Mouse (Mus musculus) midbrain, embryonic 16.5 days (tissue): ENCODE measurements around the gene Tom1l1. TPM values are rescaled to one million over a fixed set of nuclear protein-coding genes. Genes with fewer than 3 reads are reported as not detected.

Experiments used
- ATAC-seq: fragments of 200-750 bp; cut with Nextera tagmentation; 2 replicates; pipeline ENCODE4 v1.8.0; 2017; ENCODE audit warnings: moderate TSS enrichment
- H3K27ac ChIP-seq: fragments of 300-500 bp; sonication (generic); 2 replicates; pipeline ENCODE4 v1.5.1; 2014; ENCODE audit warnings: mild to moderate bottlenecking, low read length, mixed read lengths
- H3K27me3 ChIP-seq: fragments of 300-500 bp; sonication (generic); 2 replicates; pipeline ENCODE4 v1.6.1; 2014; ENCODE audit warnings: low read depth, low read length, mixed read lengths; ENCODE audit not compliant: control insufficient read depth, insufficient read depth
- H3K36me3 ChIP-seq: fragments of 300-500 bp; sonication (generic); 2 replicates; pipeline ENCODE4 v1.6.1; 2014; ENCODE audit warnings: mild to moderate bottlenecking, low read length, moderate library complexity, mixed read lengths; ENCODE audit not compliant: control insufficient read depth, insufficient read depth
- H3K4me1 ChIP-seq: fragments of 300-500 bp; sonication (generic); 2 replicates; pipeline ENCODE4 v1.6.1; 2014; ENCODE audit warnings: mild to moderate bottlenecking, low read length, mixed read lengths; ENCODE audit not compliant: control insufficient read depth, insufficient read depth
- H3K4me2 ChIP-seq: fragments of 300-500 bp; sonication (generic); 2 replicates; pipeline ENCODE4 v1.6.1; 2014; ENCODE audit warnings: mild to moderate bottlenecking, low read length, mixed read lengths
- H3K4me3 ChIP-seq: fragments of 300-500 bp; sonication (generic); 2 replicates; pipeline ENCODE4 v1.5.1; 2014; ENCODE audit warnings: low read depth, mild to moderate bottlenecking, low read length, moderate library complexity, mixed read lengths
- H3K9ac ChIP-seq: fragments of 300-500 bp; sonication (generic); 2 replicates; pipeline ENCODE4 v1.6.1; 2014; ENCODE audit warnings: low read depth, low read length, mixed read lengths
- H3K9me3 ChIP-seq: fragments of 300-500 bp; sonication (generic); replicated peaks from 2 replicates; pipeline ENCODE4 v1.6.1; 2014; ENCODE audit warnings: mild to moderate bottlenecking, low read length, mixed read lengths; ENCODE audit not compliant: control insufficient read depth, poor library complexity, severe bottlenecking
- WGBS: fragments of 180-500 bp; shearing (Covaris S2); extraction: QIAGEN DNeasy Blood & Tissue Kit; methylation state at CpG from one replicate; pipeline ENCODE4 v1.1.7; 2014; 5-methylcytosine and 5-hydroxymethylcytosine counted together
- polyA plus RNA-seq: library from polyadenylated mRNA; unstranded; fragments of >200 nt; fragmentation: Nextera tagmentation; extraction: Ambion mirVana; gene quantifications from 2 replicates; pipeline ENCODE4 v1.2.1, GENCODE M21; 2015

The Tom1l1 gene
- polyA plus RNA-seq, 1 experiment from 2014 or later: 19.8 TPM

DNA sequence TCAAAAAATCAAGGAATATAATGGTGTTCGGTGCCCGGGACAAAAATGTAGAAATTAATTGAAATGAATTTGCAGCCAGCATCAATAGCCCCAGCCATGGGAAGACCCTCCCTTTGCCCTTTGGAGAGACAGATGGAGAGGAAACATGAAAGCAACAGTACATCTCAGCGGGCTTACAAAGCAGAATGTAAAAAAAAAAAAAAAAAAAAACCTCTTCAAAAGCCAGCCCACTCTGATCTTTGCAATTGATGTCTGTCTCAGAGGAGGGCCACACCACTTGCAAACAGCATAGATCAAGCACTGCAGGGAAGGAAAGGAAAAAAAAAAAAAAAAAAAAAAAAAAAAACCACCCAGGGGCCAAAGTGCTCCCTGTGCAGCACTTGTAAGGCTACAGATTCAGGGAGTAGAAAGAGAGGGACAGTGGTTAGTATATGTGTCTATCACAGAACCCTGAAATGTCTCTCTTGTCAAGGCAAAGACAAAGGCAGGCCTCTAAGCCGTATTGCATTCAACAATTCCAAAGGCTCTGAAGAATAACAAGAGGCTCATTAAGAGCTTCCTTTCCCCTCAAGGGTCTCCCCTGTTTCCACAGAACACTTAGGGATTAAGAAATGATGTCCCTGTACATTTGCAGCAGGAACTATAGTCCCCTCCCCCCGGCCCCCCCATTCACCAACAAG, 24.4 kb downstream of the Tom1l1 start:
- Histone ChIP-seq H3K4me1 (peaks cover 16% of the 10 kb centered on the region), H3K4me3 (no peak overlapping the region), H3K36me3 (no peaks in the 10 kb centered on the region), H3K9me3 (no peaks in the 10 kb centered on the region), H3K27me3 (no peaks in the 10 kb centered on the region), H3K4me2 (no peak overlapping the region), H3K9ac (no peak overlapping the region), H3K27ac (peak overlapping the region; percentile 70)
- ATAC-seq: peak; percentile 82
- 14% methylated on average over 5 of the region's 5 CpGs for WGBS

DNA sequence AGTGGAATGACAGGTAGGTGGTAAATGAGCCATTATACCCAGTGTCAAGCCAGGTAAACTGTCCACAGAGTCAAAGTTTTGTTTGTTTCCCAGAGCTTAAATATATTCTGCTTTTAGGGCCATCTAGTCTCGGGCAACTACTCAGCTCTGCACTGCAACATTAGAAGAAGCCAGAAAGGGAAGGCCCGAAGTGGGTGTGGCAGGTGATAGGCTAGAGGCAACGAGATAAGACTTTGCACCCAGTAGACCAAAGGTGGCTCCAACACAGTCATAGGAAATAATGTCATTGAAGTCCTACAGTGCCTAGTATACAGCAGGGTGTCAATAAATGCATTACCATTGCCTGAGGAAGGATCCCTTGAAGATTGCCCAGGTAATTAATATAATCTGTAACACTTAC, 25.1 kb downstream of the Tom1l1 start:
- no peak overlapping the region for H3K9ac ChIP-seq
- H3K27ac ChIP-seq: peak overlapping the region; percentile 38; the same call in 1 of the 2 replicates
- H3K4me2 ChIP-seq: no peak overlapping the region
- H3K9me3 ChIP-seq: no peaks in the 10 kb centered on the region
- no peaks in the 10 kb centered on the region for H3K36me3 ChIP-seq
- no peak overlapping the region for H3K4me3 ChIP-seq
- 77% methylated on average over 3 of the region's 3 CpGs for WGBS
- no peak for ATAC-seq
- H3K27me3 ChIP-seq: no peaks in the 10 kb centered on the region
- peaks cover 16% of the 10 kb centered on the region for H3K4me1 ChIP-seq

DNA sequence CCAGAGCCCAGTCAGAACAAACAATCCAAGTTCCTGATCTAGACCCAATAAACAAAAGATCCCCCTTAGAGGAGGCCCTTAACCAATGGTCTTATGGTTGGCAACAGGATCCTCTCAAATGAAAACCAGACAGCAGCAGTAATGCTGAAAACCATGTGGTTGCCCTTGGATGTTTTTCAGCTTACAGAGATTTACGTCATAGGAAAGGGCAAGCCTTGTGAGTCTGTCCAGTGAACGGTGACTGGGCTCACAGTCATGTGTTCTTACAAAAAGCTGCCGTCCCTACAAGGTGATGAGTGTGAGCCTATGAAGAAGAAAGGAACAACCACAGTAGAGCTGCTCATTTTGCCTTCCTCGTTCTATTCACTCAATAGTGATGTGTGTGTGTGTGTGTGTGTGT, 27.5 kb downstream of the Tom1l1 start:
- no peak overlapping the region for H3K4me2 ChIP-seq
- peaks cover 16% of the 10 kb centered on the region for H3K4me1 ChIP-seq
- 89% methylated on average over 4 of the region's 4 CpGs for WGBS
- no peaks in the 10 kb centered on the region for H3K27me3 ChIP-seq
- no peak for ATAC-seq
- peaks cover 11% of the 10 kb centered on the region for H3K36me3 ChIP-seq
- H3K9me3 ChIP-seq: no peaks in the 10 kb centered on the region
- H3K27ac ChIP-seq: no peak overlapping the region
- H3K4me3 ChIP-seq: no peak overlapping the region
- H3K9ac ChIP-seq: no peak overlapping the region

DNA sequence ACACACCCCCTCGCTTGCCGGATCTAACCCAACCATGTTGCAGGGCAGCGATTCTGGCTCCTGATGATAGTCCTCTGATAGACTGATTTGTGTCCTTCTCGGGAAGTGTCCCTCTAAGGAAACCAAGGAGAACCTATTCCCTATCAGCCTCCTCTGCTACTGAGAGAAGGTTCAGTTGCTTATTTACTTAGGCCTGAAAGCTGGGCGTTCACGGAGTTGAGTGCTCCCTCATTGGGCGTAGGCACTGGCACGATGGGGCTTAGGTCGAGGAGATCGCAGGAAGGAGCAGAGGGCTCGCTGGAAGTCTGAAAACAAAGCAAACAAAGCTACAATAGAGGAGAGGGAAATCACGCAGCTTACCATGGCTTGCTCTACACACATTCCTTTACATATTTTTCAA, 30.6 kb downstream of the Tom1l1 start:
- Histone ChIP-seq H3K4me1 (no peaks in the 10 kb centered on the region), H3K9me3 (no peaks in the 10 kb centered on the region), H3K4me3 (no peak overlapping the region), H3K9ac (no peak overlapping the region), H3K36me3 (peaks cover 13% of the 10 kb centered on the region), H3K27me3 (no peaks in the 10 kb centered on the region), H3K27ac (no peak overlapping the region), H3K4me2 (no peak overlapping the region)
- no peak for ATAC-seq
- 93% methylated on average over 12 of the region's 12 CpGs for WGBS

DNA sequence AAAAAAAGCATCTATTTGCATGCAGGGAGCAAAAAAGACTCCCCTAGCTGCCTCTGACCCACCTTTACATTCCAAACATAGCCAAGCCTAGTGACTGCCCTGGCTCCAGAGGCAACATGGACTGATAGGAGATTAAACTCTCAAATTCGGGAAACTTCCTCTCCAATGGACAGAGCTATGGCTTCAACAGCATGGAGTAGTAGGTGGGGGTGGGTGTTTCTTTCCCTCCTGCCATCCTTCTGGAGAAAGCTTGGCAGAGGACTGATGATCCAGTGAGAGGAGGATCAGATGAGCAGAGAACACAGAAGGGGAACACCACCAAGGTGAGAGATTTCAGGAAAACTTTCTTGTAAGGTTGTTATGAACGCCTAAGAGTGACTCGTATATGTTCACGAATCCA, 35.6 kb downstream of the Tom1l1 start:
- ATAC-seq: no peak
- Histone ChIP-seq H3K27ac (no peak overlapping the region), H3K4me3 (no peak overlapping the region), H3K9ac (no peak overlapping the region), H3K9me3 (no peaks in the 10 kb centered on the region), H3K4me1 (no peaks in the 10 kb centered on the region), H3K27me3 (no peaks in the 10 kb centered on the region), H3K4me2 (no peak overlapping the region), H3K36me3 (peaks cover 24% of the 10 kb centered on the region)
- WGBS: 91% methylated on average over 4 of the region's 4 CpGs

DNA sequence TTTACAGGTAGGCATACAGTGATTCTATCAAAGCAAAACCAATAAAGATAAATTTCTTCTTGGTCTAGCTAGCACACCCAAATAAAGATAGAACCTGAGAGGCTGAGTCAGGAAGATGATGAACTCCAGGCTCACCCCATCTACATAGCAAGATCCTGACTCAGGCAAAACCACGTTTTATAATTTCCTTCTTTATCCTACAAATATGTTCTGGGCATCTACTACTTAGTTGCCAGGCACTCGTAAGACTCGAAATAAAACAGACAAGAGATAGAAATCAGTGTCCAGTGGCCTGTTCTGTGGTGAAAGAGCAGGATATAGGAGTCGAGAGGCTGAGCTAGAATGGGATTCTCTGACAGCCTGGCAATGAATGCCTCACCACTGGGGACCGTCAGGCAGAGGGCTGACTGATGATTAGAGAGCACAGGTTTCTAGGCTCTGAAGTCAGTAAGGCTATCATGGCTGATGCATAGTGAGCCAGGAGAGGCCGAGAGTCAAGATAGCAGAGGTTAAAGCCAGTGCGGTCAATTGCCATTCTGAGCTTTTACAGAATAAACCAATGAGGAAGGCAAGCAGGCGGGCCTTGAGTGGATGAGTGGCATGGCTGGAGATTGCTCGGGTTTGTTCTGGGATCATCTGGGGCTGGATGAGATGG, 37.8 kb downstream of the Tom1l1 start:
- Histone ChIP-seq H3K27me3 (no peaks in the 10 kb centered on the region), H3K4me3 (no peak overlapping the region), H3K4me2 (no peak overlapping the region), H3K9me3 (no peaks in the 10 kb centered on the region), H3K9ac (no peak overlapping the region), H3K36me3 (peaks cover 21% of the 10 kb centered on the region), H3K27ac (no peak overlapping the region), H3K4me1 (no peaks in the 10 kb centered on the region)
- 80% methylated on average over 9 of the region's 9 CpGs for WGBS
- no peak for ATAC-seq

DNA sequence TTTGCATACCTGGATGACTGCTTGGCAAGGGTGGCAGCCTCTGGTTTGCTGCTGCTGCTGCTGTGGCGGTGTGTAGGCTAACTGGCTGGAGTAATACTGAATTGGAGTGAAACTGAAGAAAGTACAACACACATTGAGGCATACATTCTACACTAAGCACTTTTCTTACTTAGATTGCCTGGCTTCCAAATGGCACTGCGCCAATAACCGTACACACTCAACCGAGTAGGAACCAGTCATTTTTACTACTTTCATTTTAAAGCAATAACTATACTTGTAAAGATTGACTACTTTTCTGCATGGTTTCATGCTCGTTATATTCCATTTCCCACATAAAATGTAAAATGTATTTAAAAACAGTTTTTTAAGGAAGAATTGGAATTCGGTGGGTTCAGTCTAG, 38.4 kb downstream of the Tom1l1 start:
- WGBS: 92% methylated on average over 6 of the region's 6 CpGs

DNA sequence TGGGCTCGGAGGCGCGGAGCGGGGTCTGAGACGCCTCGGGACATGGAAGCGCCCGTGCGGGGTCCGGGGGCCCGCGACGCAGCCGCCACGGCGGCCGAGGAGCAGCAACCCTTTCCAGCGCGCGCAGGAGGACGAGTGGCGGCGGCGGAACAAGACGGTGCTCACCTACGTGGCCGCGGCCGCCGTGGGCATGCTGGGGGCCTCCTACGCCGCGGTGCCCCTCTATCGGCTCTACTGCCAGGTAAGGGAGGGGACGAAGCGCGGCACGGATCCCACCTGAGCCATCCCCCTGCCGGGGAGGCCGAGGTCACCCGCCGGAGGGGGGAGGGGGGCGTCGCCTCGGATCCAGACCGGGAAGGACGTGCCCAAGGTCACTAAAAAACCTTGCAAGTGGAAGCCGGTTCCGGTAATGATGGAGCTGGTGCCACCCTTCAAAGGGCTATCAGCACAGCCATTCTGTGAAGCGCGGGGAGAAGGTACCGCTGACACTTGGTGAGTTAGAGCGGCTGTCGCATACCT, 49.8 kb downstream of the Tom1l1 start:
- peak; percentile 65; the same call in 1 of the 2 replicates for ATAC-seq
- Histone ChIP-seq H3K9me3 (no peaks in the 10 kb centered on the region), H3K27me3 (no peaks in the 10 kb centered on the region), H3K27ac (peak overlapping the region; percentile 97), H3K4me3 (peak overlapping the region; percentile 98), H3K4me1 (peaks cover 20% of the 10 kb centered on the region), H3K4me2 (peak overlapping the region; percentile 71), H3K9ac (peak overlapping the region; percentile 100), H3K36me3 (no peaks in the 10 kb centered on the region)
- WGBS: 0% methylated on average over 23 of the region's 54 CpGs

More for the DNA sequence above, 38.4 kb downstream of the Tom1l1 start:
- ATAC-seq: no peak
- Histone ChIP-seq H3K4me2 (no peak overlapping the region), H3K9ac (no peak overlapping the region), H3K4me3 (no peak overlapping the region), H3K27ac (no peak overlapping the region), H3K27me3 (no peaks in the 10 kb centered on the region), H3K4me1 (no peaks in the 10 kb centered on the region), H3K9me3 (no peaks in the 10 kb centered on the region), H3K36me3 (peaks cover 23% of the 10 kb centered on the region)
